Mouse (Mus musculus) urinary bladder, postnatal 4 days (tissue): ENCODE results near the gene Crat.
A peak's percentile ranks its signal among the peaks of the same experiment; 100 is the strongest.

ENCODE experiments used
- DNase-seq, 2 experiments: peaks; one replicate each; pipeline ENCODE4 v3.0.0; 2021 to 2022; ENCODE audit warnings: low spot score in 2 of 2

Crat gene

DNA sequence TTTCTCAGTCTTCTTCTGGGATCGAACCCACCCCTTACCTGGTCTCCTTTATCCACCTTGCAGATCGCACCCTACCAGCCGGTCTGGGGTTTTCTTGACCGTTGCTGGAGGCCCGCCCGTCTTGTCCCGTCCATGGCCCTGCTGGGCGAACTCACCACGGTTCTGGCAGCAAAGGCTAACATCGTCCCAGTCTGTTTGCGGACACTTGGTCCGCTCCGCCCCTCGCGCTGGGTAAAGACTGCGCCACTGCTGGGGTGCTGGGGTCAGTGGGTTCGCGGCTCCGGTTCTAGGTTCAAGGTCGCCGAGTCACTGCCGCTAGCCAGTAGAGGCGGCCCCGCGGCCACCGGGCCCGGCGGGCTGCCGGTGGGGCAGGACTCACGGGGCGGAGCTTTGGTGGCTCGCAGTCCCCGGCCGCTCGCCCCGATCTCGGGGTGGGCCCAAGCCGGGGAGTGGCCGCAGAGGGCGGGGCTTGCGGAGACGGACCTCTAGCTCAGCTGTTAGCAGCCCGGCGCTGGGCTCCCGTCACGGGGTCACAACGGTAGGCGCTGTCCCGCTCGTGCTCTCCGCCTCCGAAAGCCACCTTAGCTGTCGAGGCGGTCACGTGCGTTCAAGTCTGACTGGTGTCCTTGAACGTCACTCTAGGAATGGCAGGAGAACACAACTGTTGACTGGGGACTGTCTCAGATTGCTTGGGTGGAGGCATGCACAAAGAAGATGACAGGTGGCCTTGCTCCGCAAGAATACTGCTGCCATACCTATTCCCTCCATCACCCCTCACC is at the start of gene Crat:
Crat (minus strand) TSS at position 657 of the 779 bp plus-strand sequence.
- peak; percentile 91 to 93 for DNase-seq

DNA sequence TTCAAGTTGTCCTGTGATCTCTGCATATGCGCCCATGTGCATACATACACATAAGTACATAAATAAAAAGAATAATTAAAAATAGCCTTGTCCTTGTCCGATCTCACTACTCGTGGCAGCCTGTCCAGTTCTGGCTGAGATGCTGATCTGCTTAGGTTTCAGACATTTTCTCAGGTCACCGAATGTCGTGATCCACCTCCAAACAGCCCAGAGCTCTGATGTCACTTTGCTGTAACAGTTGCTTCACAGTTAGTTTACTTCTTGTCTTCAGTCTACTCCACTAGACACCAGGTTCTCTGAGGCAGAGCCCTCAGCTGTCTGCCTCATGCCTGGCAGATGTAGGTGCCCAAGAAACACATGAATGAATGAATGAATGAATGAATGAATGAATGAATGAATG is 48.8 kb upstream of the Crat start:
- no peak for DNase-seq

DNA sequence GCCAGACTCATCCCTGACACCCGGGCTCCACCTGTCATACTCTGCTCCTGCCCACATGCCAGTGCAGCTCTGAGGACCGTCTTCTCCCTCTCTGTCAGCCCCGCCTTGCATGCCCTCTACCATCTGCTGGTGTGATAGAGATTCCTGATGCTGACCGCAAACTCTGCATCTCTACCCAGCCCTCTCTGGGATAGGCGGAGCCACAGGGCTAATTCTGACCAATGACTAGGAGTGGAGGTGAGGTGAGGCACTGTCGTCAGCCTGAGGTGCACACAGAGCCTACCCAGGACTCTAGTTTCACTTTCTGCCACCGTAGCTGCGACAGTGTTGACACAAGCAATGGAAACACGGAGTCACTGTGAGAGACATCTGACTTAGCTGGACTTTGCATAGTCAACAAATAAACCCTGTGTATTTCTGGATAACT is 48.3 kb upstream of the Crat start:
- DNase-seq, result peak in 1 of 2 experiments; percentile 58

DNA sequence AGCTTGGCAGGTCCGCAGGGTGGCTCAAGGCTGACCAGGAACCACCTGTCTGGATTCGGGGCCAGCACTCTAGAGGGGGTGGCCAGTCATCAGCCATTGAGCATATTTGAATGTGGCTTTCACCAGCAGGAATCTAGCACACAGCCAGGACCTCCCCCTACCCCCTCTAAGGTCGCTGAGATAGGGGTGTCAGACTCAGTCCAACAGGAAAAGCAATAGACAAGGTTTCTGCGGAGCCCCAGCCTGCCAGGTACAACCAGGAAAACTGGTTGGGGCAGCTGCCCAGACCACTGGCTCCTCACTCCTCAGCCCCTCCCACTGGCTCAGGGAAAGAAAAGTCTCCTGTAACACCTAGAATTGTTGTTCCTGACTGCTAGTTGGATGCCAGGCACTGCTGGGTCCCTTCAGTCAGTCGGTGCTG is 47.7 kb upstream of the Crat start:
- peak in 1 of 2 experiments; percentile 61 for DNase-seq

DNA sequence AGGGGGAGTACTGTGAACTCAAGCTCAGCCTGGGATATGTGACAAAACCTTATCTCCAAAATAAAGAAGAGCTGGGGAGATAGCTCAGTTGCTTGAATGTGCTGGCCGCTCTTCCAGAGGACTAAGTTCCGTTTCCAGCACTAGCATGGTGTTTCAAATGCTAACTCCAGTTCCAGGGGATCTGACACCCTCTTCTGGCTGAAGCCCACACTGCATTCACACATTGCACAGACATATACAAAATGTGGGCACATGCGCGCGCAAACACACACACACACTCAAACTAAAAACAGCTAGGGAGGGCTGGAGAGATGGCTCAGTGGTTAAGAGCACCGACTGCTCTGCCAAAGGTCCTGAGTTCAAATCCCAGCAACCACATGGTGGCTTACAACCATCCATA is 43.6 kb upstream of the Crat start:
- no peak for DNase-seq

DNA sequence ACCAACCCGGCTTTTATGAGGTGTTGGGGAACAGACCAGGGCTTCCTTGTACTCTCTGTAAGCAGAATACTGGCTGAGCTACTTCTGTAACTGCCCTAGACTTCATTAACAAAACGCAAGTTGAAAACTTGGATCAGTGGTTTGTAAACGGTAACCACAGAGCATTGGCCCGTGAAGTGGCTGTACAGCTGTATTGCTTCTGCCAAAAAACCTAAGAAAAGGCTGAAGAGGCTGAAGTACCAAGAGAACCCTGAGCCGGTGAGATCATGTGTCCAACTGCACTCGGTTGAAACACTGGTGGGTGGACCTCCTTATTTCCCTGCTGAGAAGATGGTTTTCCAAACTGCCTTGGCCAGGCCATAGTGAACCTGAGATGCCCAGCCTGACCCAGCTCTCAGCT is 42.7 kb upstream of the Crat start:
- no peak for DNase-seq

DNA sequence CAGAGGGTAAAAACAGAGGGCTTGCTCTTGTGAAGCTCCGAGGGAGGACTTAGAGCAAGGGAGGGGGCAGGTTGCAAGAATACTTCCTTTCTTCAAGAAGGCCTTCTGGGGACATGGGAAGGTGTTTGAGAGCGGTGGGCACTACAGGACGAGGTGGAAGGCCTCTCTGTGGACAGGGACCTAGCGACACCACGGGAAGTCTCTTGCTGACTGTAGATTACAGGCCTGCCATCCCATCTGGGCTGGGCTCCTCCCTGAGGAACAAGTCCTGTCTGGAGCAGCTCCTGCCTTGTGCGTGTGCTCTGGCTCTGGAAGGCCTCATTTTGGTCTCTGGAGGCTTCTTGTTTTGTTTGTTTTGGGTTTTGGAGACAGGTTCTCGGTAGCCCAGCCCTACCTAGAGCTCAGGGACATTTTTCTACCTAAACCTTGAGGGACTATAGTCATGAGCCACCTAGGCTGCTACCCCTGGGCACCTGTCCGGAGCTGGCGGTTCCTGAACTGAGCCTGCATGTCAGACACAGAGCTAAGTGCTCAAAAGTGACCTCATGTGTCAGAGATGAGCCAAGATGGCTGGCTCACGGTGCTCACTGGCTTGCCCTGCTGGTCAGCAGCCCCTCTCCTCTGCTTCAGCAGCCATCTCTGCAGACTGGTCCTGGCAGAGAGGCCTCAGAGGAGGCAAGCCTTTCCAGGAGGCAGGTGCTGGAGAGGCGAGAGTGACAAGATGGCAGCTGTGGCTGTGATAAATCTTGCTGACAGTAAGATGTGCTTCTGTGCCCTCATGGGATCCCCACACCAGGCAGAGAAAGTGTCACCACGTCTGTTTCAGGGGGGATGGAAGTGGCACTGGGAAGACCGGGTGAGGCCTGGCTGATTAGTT is 40.7 kb upstream of the Crat start:
- DNase-seq, result no peak

DNA sequence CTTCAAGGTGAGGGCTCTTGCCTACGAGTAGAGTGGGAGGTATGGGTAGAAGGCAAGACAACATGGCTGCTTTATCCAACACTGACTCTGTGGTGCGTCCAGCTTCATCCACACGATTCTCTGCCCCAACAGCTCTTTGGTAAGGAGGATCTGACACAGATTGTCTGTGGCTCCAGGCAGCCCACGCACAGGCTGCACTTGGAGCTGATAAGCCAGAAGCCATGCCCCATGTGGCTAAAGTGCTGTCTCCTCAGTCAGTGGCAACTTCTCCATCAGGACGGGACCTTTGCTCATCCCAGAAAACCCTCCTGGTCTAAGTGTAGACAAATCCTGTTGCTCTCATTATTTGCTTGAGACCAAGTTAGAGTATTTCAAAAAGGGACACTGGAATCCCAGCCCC is 39.0 kb upstream of the Crat start:
- no peak for DNase-seq

DNA sequence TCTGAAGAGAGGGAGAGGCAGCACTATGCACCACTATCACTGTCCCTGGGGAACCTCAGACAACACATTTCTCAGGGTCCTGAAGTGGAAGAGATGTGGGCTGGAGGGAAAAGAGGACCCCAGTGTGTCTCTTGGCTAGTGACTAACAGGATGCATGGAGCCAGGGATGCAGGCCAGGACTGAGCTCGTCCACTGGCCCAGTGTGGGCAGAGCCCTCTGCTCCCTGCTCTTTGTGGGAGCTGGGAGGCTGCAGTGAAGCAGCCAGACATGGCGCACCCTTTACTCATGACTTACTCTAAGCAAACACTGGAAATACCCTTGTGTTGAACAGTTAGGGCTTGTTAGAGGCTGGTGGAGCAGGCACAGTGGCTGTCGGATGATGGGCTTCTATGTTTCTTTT is 38.0 kb upstream of the Crat start:
- no peak for DNase-seq

DNA sequence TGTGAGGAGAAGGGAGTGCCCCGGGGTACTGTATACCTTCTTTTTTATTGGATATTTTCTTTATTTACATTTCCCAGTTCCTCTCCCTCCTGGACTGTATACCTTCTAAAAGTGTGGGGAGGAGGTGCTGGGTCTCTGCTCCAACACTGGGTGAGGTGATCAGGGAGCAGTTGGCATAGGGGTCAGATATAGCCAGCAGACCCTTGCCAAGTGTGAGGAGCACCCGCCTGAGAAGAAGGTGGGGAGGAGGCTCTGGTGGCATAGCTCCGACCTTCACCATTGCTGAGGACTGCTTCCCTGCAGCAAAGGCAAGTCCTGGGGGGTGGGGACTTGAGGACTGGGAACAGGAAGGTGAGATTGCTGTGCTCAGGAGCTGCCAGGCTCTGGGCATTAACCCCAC is 35.9 kb upstream of the Crat start:
- DNase-seq, result no peak

DNA sequence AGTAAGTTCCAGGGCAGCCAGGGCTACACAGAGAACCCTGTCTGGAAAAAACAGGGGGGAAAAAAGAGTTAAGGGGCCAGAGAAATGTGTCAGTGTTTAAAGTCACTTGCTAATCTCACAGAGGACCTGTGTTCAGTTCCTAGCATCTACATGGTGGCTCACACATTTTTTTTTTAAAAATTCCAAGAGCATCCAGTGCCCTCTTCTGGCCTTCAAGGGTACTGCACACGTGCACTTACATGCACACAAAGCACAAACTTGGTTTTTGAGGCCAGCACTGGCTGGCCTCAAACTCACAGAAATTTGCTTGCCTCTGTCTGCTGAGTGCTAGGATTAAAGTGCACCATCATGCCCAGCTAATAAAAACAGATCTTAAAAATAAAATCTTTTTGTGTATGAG is 34.9 kb upstream of the Crat start:
- no peak for DNase-seq

DNA sequence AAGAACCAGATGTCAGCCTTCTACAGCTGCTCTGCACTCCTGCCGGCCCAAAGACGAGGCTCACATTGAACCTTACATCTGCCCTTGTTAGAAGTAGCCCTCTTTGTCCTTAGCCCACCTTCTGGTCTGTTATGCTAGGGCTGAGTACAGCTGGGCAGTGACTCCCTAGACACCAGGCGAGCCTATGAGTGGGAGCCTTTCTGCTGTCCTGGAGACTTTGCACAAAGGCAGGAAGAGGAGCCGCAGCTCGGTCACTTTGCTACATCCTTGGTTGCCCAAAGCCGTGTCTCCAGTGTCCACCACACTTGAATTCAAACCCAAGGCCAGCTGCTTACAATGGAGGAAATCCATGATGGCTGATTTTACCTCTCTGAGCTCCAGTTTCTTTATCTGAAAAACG is 32.8 kb upstream of the Crat start:
- no peak for DNase-seq

DNA sequence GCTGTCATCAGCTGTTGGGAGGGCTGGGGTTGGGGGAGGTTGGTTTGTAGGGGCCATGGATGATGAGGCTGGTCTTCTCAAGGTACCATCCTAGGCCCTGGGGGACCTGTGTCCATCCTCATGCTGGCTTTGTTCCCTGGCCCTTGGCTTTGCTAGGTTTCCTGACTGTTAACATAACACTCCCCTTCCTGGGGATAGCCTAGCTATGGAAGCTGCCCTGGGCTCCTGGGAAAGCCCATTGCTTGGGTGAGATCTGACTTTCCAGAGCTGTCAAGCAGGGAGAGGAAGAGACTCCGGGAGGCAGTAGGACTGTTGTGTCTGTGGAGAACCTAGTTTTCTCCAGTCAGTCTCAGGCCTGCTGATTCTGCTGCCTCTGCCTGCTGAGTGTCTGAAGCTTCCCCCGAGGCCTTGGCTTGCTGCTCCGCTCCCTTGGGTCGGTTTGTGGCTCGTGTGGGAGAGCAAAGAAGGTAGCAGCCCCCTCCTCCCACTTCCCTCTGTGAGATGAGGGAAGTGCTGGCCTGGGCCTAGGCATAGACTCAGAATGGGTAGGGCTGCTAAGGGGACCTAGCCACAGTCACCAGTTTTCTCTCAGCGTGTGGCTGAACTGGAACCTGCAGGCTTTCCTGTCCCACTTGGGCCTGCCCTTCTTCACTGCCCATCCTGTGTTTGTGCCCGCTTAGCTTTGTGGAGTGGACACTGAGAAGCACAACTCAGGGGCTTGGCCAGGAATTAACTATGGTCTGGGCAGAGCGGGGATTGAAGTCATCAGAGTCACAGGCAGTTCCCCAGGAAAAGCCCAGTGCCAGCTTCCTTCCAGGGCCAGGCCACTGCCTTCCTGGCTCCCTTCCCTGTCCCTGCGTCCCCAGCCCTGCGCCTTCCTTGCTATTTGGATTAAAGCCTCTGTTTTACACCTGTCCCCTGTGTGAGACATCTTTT is 31.5 kb upstream of the Crat start:
- DNase-seq, result no peak

DNA sequence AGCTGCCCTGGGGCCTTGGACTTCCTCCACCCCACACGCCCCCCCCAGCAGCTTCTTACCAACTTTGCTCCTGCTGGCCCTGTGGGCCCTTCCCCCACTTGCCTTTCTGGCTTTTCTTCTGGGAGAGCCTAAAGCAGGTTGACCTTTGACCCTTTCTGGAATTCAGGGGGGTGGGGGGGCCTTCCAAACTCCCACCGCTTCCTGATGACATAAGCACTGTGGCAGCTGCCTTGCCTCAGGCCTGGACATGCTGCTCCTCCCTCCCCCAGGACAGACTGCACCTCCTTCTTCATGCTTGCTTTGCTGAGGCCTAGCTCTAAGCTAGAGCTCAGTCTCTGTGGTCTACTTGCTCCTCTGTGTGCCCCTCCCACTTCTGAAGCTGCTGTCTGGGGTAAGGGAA is 29.7 kb upstream of the Crat start:
- peak in 1 of 2 experiments; percentile 65 for DNase-seq

DNA sequence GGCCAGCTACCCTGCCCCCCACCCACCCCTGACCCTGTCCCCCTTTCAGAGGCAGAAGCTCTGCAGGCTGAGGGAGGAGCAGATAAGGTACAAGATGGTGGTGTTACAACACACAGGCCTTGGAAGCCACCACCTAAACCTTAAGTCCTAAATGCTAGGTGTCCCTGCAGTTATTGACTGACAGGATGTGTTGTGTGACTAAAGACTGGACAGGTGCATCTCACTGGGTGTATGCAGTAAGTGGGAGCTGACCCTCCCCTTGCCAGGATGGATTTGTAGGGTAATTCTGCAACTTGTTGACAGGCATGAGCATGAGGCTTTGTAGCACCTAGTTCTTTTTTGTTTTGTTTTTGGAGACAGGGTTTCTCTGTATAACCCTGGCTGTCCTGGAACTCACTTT is 28.8 kb upstream of the Crat start:
- DNase-seq, result no peak

DNA sequence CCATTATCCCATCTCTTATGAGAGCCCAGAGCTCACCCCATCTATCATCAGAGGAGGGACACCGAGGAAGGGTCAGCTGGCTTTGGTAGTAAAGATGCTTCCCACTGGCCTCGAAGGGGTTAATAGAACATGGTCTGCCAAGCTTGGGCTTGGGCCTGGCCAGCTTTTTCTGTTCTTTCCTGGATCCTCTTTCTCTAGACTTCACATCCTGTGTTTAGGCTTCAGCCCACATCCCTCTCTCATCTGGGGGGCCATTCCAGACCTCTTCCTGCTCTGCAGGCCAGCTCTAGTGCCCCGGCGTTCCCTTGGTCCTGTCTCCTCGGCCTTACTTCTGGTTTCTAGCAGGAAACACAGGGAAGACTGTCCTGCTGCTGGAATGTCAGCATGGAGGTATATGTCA is 28.4 kb upstream of the Crat start:
- no peak for DNase-seq

DNA sequence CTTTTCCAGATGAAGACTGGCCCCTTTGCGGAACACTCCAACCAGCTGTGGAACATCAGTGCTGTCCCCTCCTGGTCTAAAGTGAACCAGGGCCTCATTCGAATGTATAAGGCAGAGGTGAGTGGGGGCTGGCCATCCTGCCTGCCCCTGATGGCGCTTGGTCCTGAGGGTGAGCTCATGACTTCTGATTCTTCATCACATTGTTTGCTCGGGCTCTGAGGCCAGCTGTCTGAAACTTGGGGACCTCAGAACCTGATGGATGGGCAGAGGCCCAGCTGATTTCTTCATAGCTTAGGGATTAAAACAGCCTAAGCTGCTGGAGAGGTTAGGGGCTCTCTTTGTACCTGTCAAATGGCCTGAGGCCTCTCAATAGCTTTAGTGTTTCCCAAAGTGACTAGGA is 27.7 kb upstream of the Crat start:
- DNase-seq, result no peak

DNA sequence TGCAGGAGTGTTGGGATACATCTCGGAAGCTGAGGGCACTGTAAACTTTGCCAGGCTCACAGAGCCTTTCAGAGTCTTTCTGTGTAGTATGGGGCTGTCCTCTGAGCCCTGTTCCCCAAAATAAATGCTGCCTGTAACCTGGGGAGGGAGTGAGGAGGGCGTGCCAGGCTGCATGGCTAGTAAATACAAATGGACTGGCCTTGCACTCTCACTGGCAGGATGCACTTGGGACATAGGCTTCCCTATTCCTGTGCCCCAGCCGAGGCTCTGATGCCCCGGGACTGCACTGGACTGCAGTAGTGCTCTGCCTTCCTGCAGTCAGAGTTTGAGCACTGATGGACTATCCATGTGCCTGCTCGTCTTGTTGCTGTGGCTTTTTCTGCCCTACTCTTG is 26.9 kb upstream of the Crat start:
- DNase-seq, result no peak

DNA sequence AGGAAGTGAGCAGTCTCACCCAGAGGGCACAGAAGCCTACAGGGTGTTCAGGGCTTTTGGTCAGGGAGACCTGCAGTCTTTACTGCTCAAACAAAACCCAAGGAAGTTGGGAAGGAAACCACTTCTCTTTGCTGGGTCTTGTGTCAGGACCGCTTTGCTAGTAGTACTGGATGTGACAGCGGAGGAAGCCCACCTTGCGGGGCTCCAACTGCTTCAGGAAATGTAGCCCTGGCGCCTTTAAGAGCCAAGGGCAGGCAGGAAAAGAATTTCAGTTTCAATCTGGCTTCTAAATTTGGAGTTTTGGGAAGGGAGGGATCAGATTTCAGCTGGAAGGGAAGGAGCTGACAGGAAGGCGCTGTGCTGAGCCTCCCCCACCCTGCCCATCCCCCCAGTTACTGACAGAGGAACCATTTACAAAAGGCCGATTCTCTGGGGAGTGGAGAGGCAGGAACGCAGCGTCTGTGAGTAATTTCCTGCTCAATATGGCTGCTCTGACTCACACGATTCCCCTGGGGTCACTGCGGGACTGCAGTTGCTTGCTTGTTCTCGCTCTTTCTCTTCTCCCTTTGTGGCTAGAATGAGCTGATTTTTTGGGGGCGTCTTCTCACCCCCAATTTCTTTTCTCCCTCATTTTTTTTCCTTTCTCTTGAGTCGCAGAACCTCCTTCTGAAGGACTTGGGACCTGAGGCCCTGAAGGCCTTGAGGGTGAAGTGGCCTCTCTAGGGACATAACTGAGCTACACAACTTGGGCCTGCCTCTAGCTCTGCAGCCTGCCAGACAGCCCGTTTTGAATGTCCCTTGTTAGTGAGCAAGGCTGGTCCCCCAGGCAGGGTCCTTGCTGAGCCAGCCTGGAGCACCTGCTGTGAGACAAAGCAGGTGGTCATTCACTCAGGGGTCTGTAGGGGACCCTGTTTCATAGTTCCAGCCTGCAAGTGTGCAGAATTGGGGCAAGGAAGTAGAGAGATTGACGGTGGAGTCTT is 26.2 kb upstream of the Crat start:
- DNase-seq, result peak; percentile 72 to 75

DNA sequence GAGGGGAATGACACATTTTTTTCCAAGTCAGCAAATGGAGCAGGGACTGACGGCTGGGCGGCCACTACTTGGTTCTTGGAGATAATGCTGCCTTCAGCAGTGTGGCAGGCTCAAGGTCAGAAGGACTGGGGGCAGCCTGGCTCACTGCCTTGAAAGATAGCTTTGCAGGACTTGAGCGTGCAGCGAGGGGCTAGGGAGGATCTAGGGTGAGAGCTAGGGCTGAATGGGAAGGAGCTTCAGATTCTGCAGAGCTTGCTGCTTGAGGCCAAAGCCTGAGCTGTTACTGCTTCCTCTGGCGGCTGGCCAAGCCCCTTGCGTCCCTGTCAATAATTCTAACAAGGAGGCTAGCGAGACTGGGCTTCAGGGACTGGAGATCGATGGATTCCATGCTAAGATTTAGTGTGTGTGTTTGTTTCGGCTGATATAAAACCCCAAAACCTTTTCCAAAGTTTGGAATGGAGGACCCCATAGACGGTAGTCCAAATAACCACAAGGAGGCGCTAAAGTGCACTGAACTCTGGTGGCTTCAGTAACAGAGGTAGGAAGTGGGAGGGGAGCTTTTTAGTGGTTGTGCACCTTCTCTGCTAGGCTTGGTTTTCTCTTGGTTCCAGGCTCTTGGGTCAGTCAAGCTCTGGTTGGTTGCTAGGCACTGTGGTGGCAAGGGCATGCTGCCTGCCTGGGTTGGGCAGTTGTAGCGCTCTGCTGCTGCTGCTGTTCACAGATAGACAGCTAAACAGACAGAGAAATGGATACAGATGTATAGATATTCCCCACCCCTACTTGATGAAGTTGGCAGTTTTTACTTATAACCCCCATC is 25.3 kb upstream of the Crat start:
- DNase-seq, result peak; percentile 70 to 71
